Mouse (Mus musculus): ENCODE measurements around the gene Cblb. TPM values are rescaled to one million over a fixed set of nuclear protein-coding genes. Genes with fewer than 3 reads are reported as not detected.

The Cblb gene
- polyA plus RNA-seq, 1 experiment from 2014 or later = 5.7 TPM

DNA sequence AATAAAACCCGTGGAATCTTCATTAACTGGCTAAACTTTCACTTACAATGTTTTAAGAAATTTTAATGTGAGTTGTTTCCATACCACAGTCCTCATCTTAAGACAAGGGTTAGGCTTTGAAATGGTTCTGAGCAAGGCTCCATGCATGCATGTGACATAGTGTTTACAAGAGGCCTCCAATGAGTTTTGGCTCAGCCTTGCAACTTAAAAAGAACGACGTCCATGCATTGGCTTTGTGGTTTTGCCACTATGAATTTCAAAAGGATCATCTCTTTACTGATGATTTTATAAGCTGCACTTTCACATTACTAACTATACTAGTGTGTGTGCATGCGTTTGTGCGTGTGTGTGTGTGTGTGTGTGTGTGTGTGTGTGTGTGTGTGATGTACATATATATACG lies 21.6 kb upstream of the Cblb start:
- ATAC-seq = no peak

DNA sequence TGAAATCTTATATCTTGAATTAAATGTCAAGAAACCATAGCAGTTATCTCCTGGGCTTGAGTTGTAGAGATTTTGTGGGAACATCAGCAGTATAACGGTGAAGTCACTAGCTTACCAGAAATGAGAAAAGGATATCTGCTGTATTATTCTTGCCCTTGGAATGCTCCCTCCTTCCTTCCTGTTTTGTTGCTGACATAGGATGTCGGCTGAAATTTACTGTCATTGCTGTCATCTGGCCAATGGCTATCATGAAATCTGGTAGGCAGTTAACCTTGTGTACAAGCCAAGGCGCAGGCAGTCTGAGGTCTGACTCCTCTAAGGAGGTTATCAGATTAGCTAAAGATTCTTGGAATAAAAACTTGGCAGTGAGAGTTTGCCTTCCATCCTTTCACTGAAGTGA lies 18.0 kb upstream of the Cblb start:
- ATAC-seq = no peak
- 77% methylated on average over 3 of the region's 3 CpGs for WGBS

More for the DNA sequence above, 21.6 kb upstream of the Cblb start:
- 90% methylated on average over 6 of the region's 6 CpGs for WGBS
- Histone ChIP-seq H3K4me1 (ENCODE audit: control insufficient read depth, insufficient read depth, low read length) (no peaks in the 10 kb centered on the region), H3K27ac (ENCODE audit: low read length) (no peak overlapping the region), H3K9ac (ENCODE audit: low read depth, low read length) (no peak overlapping the region), H3K36me3 (ENCODE audit: control insufficient read depth, insufficient read depth, low read length) (no peaks in the 10 kb centered on the region), H3K9me3 (ENCODE audit: control insufficient read depth, low read length) (no peaks in the 10 kb centered on the region), H3K4me2 (ENCODE audit: low read depth, low read length) (no peak overlapping the region), H3K27me3 (replicated peaks; ENCODE audit: control insufficient read depth, insufficient read depth, low read length) (no peaks in the 10 kb centered on the region), H3K4me3 (ENCODE audit: low read length) (no peak overlapping the region)

DNA sequence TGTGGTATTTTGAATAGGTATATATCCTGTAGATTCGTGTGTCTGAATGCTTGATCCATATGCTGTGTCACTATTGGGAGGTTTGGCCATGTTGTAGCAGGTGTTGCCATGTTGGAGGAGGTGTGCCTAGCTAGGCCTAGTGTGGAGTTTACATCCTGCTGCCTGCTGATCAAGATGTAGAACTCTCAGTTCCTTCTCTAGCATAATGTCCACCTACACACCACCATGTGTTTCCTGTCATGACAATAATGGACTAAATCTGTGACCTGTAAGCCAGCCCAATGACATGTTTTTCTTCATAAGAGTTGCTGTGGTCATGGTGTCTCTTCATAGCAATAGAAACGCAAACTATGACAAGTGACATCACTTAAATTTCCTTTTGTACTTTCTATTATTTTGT lies 17.2 kb upstream of the Cblb start:
- WGBS = 87% methylated on average over 2 of the region's 2 CpGs
- Histone ChIP-seq H3K4me2 (ENCODE audit: low read depth, low read length) (no peak overlapping the region), H3K9ac (ENCODE audit: low read depth, low read length) (no peak overlapping the region), H3K4me3 (ENCODE audit: low read length) (no peak overlapping the region), H3K9me3 (ENCODE audit: control insufficient read depth, low read length) (no peaks in the 10 kb centered on the region), H3K27me3 (replicated peaks; ENCODE audit: control insufficient read depth, insufficient read depth, low read length) (no peaks in the 10 kb centered on the region), H3K36me3 (ENCODE audit: control insufficient read depth, insufficient read depth, low read length) (no peaks in the 10 kb centered on the region), H3K27ac (ENCODE audit: low read length) (no peak overlapping the region), H3K4me1 (ENCODE audit: control insufficient read depth, insufficient read depth, low read length) (no peaks in the 10 kb centered on the region)
- ATAC-seq = no peak

More for the DNA sequence above, 18.0 kb upstream of the Cblb start:
- Histone ChIP-seq H3K9ac (ENCODE audit: low read depth, low read length) (no peak overlapping the region), H3K27me3 (replicated peaks; ENCODE audit: control insufficient read depth, insufficient read depth, low read length) (no peaks in the 10 kb centered on the region), H3K36me3 (ENCODE audit: control insufficient read depth, insufficient read depth, low read length) (no peaks in the 10 kb centered on the region), H3K4me3 (ENCODE audit: low read length) (no peak overlapping the region), H3K4me1 (ENCODE audit: control insufficient read depth, insufficient read depth, low read length) (no peaks in the 10 kb centered on the region), H3K4me2 (ENCODE audit: low read depth, low read length) (no peak overlapping the region), H3K9me3 (ENCODE audit: control insufficient read depth, low read length) (no peaks in the 10 kb centered on the region), H3K27ac (ENCODE audit: low read length) (no peak overlapping the region)

DNA sequence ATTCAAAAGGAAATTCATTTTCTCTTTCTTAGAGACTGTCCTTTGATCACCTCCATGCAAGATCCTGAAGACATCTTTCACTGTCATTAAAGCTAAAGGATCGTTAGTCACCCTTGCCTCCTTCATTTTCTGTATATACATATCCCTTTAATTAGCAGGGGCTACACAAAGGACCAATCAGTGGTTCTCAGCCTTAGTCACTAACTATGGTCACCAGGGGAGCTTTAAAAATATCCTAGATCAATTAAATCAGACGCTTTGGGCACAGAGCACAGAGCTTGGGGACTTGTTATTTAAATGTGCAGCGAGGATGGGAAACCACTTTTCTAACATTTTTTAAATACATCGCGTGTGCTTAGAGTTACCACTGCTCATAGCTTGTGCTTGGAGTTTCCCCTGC lies 7.6 kb upstream of the Cblb start:
- no peak for ATAC-seq
- H3K4me1 ChIP-seq (ENCODE audit: control insufficient read depth, insufficient read depth, low read length) = no peaks in the 10 kb centered on the region
- 87% methylated on average over 5 of the region's 5 CpGs for WGBS
- H3K9me3 ChIP-seq (ENCODE audit: control insufficient read depth, low read length) = no peaks in the 10 kb centered on the region
- no peaks in the 10 kb centered on the region for H3K27me3 ChIP-seq (replicated peaks; ENCODE audit: control insufficient read depth, insufficient read depth, low read length)
- H3K27ac ChIP-seq (ENCODE audit: low read length) = no peak overlapping the region
- no peak overlapping the region for H3K4me3 ChIP-seq (ENCODE audit: low read length)
- no peak overlapping the region for H3K4me2 ChIP-seq (ENCODE audit: low read depth, low read length)
- H3K36me3 ChIP-seq (ENCODE audit: control insufficient read depth, insufficient read depth, low read length) = no peaks in the 10 kb centered on the region
- H3K9ac ChIP-seq (ENCODE audit: low read depth, low read length) = no peak overlapping the region

DNA sequence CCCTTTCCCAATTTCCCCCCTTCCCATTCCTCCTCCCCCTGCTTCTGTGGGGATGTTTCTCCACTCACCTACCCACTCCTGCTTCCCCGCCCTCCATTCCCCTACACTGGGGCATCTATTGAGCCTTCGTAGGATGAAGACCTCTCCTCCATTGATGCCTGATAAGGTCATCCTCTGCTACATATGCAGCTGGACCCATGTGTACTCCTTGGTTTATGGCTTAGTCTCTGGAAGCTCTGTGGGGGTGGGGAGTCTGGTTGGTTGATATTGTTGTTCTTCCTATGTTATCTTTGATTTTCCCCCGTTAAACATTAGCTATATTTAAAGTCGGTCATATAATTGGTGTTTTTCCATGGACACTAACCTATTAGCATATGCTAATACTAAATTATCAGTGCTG lies 3.7 kb upstream of the Cblb start:
- H3K9ac ChIP-seq (ENCODE audit: low read depth, low read length) = no peak overlapping the region
- no peak overlapping the region for H3K27ac ChIP-seq (ENCODE audit: low read length)
- no peak overlapping the region for H3K4me2 ChIP-seq (ENCODE audit: low read depth, low read length)
- no peaks in the 10 kb centered on the region for H3K9me3 ChIP-seq (ENCODE audit: control insufficient read depth, low read length)
- no peaks in the 10 kb centered on the region for H3K27me3 ChIP-seq (replicated peaks; ENCODE audit: control insufficient read depth, insufficient read depth, low read length)
- WGBS = 81% methylated on average over 4 of the region's 4 CpGs
- no peak for ATAC-seq
- H3K36me3 ChIP-seq (ENCODE audit: control insufficient read depth, insufficient read depth, low read length) = no peaks in the 10 kb centered on the region
- no peak overlapping the region for H3K4me3 ChIP-seq (ENCODE audit: low read length)
- no peaks in the 10 kb centered on the region for H3K4me1 ChIP-seq (ENCODE audit: control insufficient read depth, insufficient read depth, low read length)

DNA sequence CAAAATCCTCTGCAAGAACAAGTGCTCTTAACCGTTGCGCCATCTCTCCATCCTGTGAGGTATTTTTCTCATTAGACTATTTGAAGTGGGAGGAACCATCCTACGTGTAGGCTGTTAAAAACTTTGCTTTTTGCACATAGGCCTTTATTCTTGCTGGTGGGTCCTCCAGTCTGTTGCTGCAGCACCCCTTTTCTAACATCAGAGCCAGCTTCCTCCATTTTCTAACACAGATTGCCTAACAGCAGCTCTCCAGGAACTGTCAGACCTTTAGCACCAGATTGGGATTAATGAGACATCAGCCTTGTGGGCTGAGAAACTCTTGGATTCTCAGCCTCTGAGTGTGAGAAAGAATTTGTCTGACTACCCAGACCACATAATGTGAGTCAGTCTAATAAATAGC lies 2.0 kb upstream of the Cblb start:
- Histone ChIP-seq H3K4me2 (ENCODE audit: low read depth, low read length) (no peak overlapping the region), H3K27me3 (replicated peaks; ENCODE audit: control insufficient read depth, insufficient read depth, low read length) (no peaks in the 10 kb centered on the region), H3K9me3 (ENCODE audit: control insufficient read depth, low read length) (no peaks in the 10 kb centered on the region), H3K4me1 (ENCODE audit: control insufficient read depth, insufficient read depth, low read length) (peaks cover 6% of the 10 kb centered on the region), H3K9ac (ENCODE audit: low read depth, low read length) (no peak overlapping the region), H3K36me3 (ENCODE audit: control insufficient read depth, insufficient read depth, low read length) (no peaks in the 10 kb centered on the region), H3K27ac (ENCODE audit: low read length) (no peak overlapping the region), H3K4me3 (ENCODE audit: low read length) (no peak overlapping the region)
- ATAC-seq = no peak
- 92% methylated on average over 3 of the region's 3 CpGs for WGBS

DNA sequence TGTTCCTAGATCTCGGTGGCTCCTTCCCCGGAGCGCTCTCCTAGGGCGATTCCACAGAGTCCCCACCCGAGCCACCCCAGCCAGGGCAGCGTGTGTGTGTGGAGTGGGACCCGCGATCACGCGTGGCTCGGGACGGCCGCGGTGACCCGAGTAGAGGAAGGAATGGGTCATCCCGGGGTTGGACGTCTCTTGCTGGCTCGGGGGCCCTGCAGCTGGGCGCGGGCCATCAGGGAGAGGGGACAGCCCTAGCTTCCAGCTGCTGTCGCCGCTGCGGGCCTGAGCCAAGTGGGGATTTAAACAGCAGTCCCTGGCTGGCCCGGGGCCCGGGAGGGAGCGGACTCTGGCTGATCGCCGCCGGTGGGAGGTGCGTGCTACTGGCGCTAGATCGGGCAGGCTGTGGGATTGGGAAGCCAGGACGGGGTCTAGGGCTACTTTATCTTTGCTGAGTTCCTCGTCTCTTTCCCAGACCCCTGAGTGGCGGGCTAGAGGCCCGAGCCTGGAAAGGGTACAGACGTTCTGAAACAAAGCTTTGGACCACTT lies 757 bp downstream of the Cblb start:
- Histone ChIP-seq H3K27me3 (replicated peaks; ENCODE audit: control insufficient read depth, insufficient read depth, low read length) (no peaks in the 10 kb centered on the region), H3K4me1 (ENCODE audit: control insufficient read depth, insufficient read depth, low read length) (peaks cover 9% of the 10 kb centered on the region), H3K36me3 (ENCODE audit: control insufficient read depth, insufficient read depth, low read length) (no peaks in the 10 kb centered on the region), H3K4me2 (ENCODE audit: low read depth, low read length) (peak overlapping the region; percentile 68), H3K27ac (ENCODE audit: low read length) (peak overlapping the region; percentile 96), H3K9ac (ENCODE audit: low read depth, low read length) (peak overlapping the region; percentile 96), H3K9me3 (ENCODE audit: control insufficient read depth, low read length) (no peaks in the 10 kb centered on the region), H3K4me3 (ENCODE audit: low read length) (peak overlapping the region; percentile 92)
- under 1% methylated on average over 37 of the region's 37 CpGs for WGBS
- ATAC-seq = peak; percentile 87

DNA sequence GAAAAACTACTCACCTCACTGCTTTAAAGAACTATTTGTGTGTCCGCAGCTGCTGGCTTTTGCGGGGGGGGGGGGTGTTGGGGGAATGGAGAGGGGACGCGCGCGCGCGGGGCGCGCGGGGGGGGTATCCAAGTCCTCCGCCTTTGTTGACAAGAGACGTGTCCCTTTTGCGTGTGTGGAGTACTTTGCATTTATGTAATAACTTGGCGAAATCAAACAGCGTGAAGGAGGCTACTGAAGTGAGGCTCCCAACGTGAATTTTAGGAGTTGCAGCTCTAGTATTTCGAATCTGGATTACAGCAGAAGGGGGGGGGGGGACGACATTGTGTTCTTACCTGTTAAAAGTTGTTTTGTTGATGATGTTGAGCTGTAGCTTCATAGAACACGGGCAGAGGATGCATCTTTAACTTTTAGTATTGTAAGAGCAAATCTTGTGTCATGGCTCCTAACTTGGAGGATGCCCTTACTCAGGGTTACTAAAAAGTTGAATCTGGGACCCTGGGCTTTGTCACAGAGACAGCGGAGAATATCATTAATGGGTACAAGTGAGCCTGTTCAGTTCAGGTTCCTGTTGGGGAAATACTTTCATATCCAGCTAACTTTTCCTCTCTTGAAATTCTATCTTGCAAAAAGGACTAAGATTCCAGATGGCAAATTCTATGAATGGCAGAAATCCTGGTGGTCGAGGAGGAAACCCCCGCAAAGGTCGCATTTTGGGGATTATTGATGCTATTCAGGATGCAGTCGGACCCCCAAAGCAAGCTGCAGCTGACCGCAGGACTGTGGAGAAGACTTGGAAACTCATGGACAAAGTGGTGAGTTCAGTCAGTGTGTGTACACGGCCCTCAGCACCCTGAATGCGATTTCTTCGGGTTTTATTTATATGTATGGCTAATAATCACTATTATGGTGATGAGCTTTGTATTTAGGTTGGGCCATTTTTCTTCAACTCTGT lies 1.6 kb downstream of the Cblb start:
- H3K4me1 ChIP-seq (ENCODE audit: control insufficient read depth, insufficient read depth, low read length) = peaks cover 9% of the 10 kb centered on the region
- H3K36me3 ChIP-seq (ENCODE audit: control insufficient read depth, insufficient read depth, low read length) = no peaks in the 10 kb centered on the region
- peak overlapping the region; percentile 68 for H3K4me2 ChIP-seq (ENCODE audit: low read depth, low read length)
- no peaks in the 10 kb centered on the region for H3K27me3 ChIP-seq (replicated peaks; ENCODE audit: control insufficient read depth, insufficient read depth, low read length)
- no peaks in the 10 kb centered on the region for H3K9me3 ChIP-seq (ENCODE audit: control insufficient read depth, low read length)
- WGBS = 20% methylated on average over 29 of the region's 29 CpGs
- peak overlapping the region; percentile 92 for H3K4me3 ChIP-seq (ENCODE audit: low read length)
- H3K27ac ChIP-seq (ENCODE audit: low read length) = peak overlapping the region; percentile 96; the same call in 1 of the 2 replicates
- H3K9ac ChIP-seq (ENCODE audit: low read depth, low read length) = peak overlapping the region; percentile 96
- ATAC-seq = no peak

DNA sequence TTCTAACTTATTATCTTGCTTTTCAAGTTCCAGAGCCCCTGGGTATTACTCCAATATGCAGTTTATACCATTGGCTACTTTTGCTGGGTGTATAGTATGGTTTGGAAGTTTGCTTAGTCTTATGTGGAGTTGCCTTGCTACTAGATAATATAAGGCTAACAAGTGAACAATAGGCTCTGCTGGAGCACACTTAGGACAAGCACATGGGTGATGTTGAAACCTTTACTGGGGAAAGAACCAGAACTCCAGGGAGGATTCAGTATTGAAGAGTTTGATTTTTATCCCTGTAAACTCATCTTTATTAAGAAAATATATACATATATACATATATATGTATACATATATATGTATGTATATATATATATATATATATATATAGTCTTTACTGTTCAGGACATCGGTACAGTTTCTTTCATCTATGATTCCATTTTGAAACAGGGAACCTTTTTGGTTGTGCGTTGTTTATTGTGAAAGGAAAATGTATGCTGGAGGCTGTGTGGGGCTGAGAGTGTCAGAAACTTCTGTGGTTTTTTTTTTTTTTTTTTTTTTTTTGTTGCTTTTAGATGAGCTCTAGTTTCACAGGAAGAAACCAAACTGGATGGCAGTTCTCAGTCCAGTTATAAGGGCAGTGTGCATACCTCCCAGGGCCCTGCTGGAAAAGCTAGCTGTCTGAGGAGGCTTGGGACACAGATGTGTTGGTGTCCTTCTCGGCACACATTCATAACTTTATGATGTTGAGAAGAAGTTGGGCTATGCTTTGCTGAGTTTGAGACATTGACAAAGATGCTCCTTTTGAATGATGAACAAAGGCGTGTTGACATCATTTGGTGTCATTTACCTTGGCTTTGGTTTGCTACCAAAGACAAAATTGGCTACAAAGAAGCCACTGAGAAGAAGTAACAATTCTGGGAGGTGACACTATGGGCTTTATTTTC lies 2.6 kb downstream of the Cblb start:
- H3K9me3 ChIP-seq (ENCODE audit: control insufficient read depth, low read length) = no peaks in the 10 kb centered on the region
- WGBS = 91% methylated on average over 4 of the region's 4 CpGs
- ATAC-seq = no peak
- H3K27ac ChIP-seq (ENCODE audit: low read length) = no peak overlapping the region
- peaks cover 9% of the 10 kb centered on the region for H3K4me1 ChIP-seq (ENCODE audit: control insufficient read depth, insufficient read depth, low read length)
- H3K27me3 ChIP-seq (replicated peaks; ENCODE audit: control insufficient read depth, insufficient read depth, low read length) = no peaks in the 10 kb centered on the region
- no peak overlapping the region for H3K9ac ChIP-seq (ENCODE audit: low read depth, low read length)
- H3K36me3 ChIP-seq (ENCODE audit: control insufficient read depth, insufficient read depth, low read length) = no peaks in the 10 kb centered on the region
- H3K4me2 ChIP-seq (ENCODE audit: low read depth, low read length) = no peak overlapping the region
- no peak overlapping the region for H3K4me3 ChIP-seq (ENCODE audit: low read length)

All from intestine, embryonic 16.5 days (tissue).